Mouse (Mus musculus) kidney, adult 2 months (tissue): ENCODE data around the gene Fkbpl.
A peak's percentile ranks its signal among the peaks of the same experiment; 100 is the strongest.

ENCODE experiments used
- CTCF ChIP-seq: fragments of 200-500 bp; conservative IDR thresholded peaks from 2 replicates; pipeline ENCODE4 v1.5.1; 2011; ENCODE audit warnings: low read depth, mild to moderate bottlenecking, control low read depth, low read length, moderate library complexity, mixed read lengths; ENCODE audit not compliant: insufficient read depth, insufficient read length
- POLR2A ChIP-seq: fragments of 200-500 bp; IDR thresholded peaks from one replicate; pipeline ENCODE4 v1.6.1; 2011; ENCODE audit warnings: low read depth, low read length, control low read depth

DNA sequence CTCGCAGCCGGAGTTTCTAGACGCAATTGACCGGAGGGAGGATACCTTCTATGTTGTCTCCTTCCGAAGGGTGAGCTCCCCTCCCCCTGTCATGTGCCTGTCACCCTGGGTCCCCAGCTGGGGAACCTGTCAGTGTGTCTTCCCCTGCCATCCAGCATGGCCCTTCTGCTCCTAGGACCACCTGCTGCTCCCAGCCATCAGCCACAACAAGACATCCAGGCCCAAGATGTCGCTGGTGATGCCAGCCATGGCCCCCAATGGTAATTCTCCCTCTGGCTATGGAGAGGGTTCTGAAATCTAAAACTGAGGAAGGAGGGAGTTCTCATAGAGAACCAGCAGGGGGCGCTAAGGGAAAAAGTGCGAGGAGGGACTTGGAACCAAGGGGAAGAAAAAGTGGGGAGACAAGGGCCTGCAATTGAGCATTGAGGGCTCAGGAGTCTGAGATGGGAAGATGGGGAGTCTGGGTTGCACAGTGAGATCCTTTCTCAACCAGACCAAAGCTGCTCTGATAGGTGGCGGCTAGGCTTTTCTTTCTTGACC is 9.3 kb downstream of the Fkbpl start:
- TF ChIP-seq CTCF (peak; percentile 65), POLR2A (no peak)
